Mouse (Mus musculus) liver, adult 2 months (tissue): Measurements from ENCODE around the gene Slc25a13.

Source experiments
- CTCF ChIP-seq: fragments of 200-500 bp; IDR thresholded peaks from 2 replicates; pipeline ENCODE4 v1.5.1; 2011; ENCODE audit warnings: low read depth, low read length, control low read depth
- POLR2A ChIP-seq: fragments of 200-500 bp; IDR thresholded peaks from 2 replicates; pipeline ENCODE4 v1.6.1; 2011; ENCODE audit warnings: low read length, control low read depth; ENCODE audit not compliant: insufficient read depth; ENCODE audit errors: extremely low read depth

DNA sequence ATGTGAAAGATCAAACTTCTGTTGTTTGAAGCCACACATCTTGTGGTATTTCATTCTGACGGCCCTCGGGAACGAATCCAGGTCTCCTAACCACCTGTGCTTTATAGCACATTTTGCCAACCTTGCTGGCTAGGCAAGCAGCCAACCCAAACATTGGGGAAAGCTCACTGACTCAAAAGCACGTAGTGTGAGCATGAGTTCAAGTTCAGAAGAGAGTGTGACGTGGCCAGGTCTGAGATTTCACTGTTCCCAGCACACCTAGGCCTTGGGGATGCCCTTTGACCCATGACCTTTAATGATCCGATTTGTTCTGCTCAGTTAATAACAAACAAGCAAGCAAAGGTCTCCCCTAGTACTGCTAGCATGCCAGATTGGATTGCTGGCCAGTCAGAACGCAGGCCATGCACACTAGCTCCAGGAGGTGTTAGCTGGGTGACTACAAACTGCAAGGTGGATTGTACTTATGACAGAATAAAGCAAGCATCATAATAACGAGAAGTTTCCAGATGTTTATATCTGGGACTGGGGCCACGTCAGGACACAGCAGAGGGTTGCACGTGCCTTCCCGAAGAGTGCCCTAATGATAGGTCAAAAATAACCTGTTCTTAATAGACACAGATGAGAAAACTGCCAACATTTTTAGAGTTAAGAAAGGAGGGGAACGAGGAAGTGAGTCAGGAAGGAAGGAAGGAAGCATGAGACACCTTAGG, 2.8 kb upstream of the Slc25a13 start:
- TF ChIP-seq CTCF (no peak), POLR2A (no peak)
